Mouse (Mus musculus) heart, postnatal 0 days (tissue): ENCODE data around the gene Pdzd7. TPM values are rescaled to one million over a fixed set of nuclear protein-coding genes. Genes with fewer than 3 reads are reported as not detected.

Experiments used
- ATAC-seq: fragments of 200-750 bp; cut with Nextera tagmentation; 2 replicates; pipeline ENCODE4 v1.8.0; 2017; ENCODE audit warnings: low read depth, moderate number of reproducible peaks, moderate library complexity; ENCODE audit not compliant: insufficient read depth
- DNase-seq: peaks from one replicate; pipeline ENCODE4 v3.0.0-alpha.2; 2016; ENCODE audit warnings: low spot score
- H3K27ac ChIP-seq: fragments of 300-500 bp; sonication (generic); 2 replicates; pipeline ENCODE4 v1.5.1; 2014; ENCODE audit warnings: low read depth, mild to moderate bottlenecking
- H3K27me3 ChIP-seq: fragments of 300-500 bp; sonication (generic); 2 replicates; pipeline ENCODE4 v1.6.1; 2014; ENCODE audit warnings: low read length, mixed read lengths; ENCODE audit not compliant: control insufficient read depth, insufficient read depth
- H3K36me3 ChIP-seq: fragments of 300-500 bp; sonication (generic); replicated peaks from 2 replicates; pipeline ENCODE4 v1.6.1; 2014; ENCODE audit warnings: low read length, mixed read lengths; ENCODE audit not compliant: control insufficient read depth, insufficient read depth
- H3K4me1 ChIP-seq: fragments of 300-500 bp; sonication (generic); 2 replicates; pipeline ENCODE4 v1.6.1; 2014; ENCODE audit warnings: antibody characterized with exemption; ENCODE audit not compliant: control insufficient read depth, insufficient read depth
- H3K4me2 ChIP-seq: fragments of 300-500 bp; sonication (generic); 2 replicates; pipeline ENCODE4 v1.6.1; 2014; ENCODE audit warnings: low read depth, mild to moderate bottlenecking, low read length, moderate library complexity
- H3K4me3 ChIP-seq: fragments of 300-500 bp; sonication (generic); 2 replicates; pipeline ENCODE4 v1.5.1; 2014; ENCODE audit warnings: low read depth, low read length
- H3K9ac ChIP-seq: fragments of 300-500 bp; sonication (generic); replicated peaks from 2 replicates; pipeline ENCODE4 v1.6.1; 2014; ENCODE audit warnings: low read depth, low read length, mixed read lengths
- H3K9me3 ChIP-seq: fragments of 300-500 bp; sonication (generic); replicated peaks from 2 replicates; pipeline ENCODE4 v1.6.1; 2016; ENCODE audit warnings: low read length; ENCODE audit not compliant: control insufficient read depth
- CTCF ChIP-seq: IDR thresholded peaks from 2 replicates; pipeline ENCODE4 v1.5.1; 2016; ENCODE audit warnings: antibody characterized with exemption, control low read depth, low read depth
- EP300 ChIP-seq: IDR thresholded peaks from 2 replicates; pipeline ENCODE4 v1.6.1; 2016; ENCODE audit warnings: antibody characterized with exemption, low read depth
- WGBS: fragments of 180-500 bp; shearing (Covaris S2); extraction: QIAGEN DNeasy Blood & Tissue Kit; methylation state at CpG from one replicate; pipeline ENCODE4 v1.1.7; 2014; 5-methylcytosine and 5-hydroxymethylcytosine counted together
- polyA plus RNA-seq: library from polyadenylated mRNA; unstranded; fragments of >200 nt; fragmentation: Nextera tagmentation; extraction: Ambion mirVana; gene quantifications from 2 replicates; pipeline ENCODE4 v1.2.1, GENCODE M21; 2015
- total RNA-seq: library from RNA; depleted of rRNA; stranded (reverse); fragments of >200 nt; gene quantifications from 2 replicates; pipeline ENCODE4 v1.2.3, GENCODE M21; 2014; ENCODE audit warnings: low replicate concordance; rRNA removed

Gene Pdzd7
- total and polyA plus RNA-seq, 2 experiments from 2014 or later: 0.10 to 0.65 TPM

- no peaks in the 10 kb centered on the region for H3K9me3 ChIP-seq
- peaks cover 40% of the 10 kb centered on the region for H3K36me3 ChIP-seq
- 0 out of 2 replicates have a peak, but pooled peaks cover under 1% of the 10 kb centered on the region for H3K4me1 ChIP-seq
- no peak overlapping the region for H3K4me2 ChIP-seq
- no peak overlapping the region for H3K9ac ChIP-seq
- no peak for ATAC-seq
- no peak for TF ChIP-seq EP300
- no peak for TF ChIP-seq CTCF
- WGBS: 83% methylated on average over 6 of the region's 6 CpGs
- no peak overlapping the region for H3K4me3 ChIP-seq
- no peaks in the 10 kb centered on the region for H3K27me3 ChIP-seq
- H3K27ac ChIP-seq: no peak overlapping the region
- no peak for DNase-seq
Observed at GRCm38 (mm10) chr19:44983366-44983765, 62.2 kb downstream of the Pdzd7 start.

- Histone ChIP-seq H3K4me2 (no peak overlapping the region), H3K9me3 (no peaks in the 10 kb centered on the region), H3K27me3 (no peaks in the 10 kb centered on the region), H3K4me1 (no peaks in the 10 kb centered on the region), H3K27ac (no peak overlapping the region), H3K9ac (no peak overlapping the region), H3K36me3 (peaks cover 48% of the 10 kb centered on the region), H3K4me3 (no peak overlapping the region)
- TF ChIP-seq EP300: no peak
- no peak for TF ChIP-seq CTCF
- DNase-seq (no peak), ATAC-seq (no peak)
- WGBS: 61% methylated on average over 7 of the region's 7 CpGs
Observed at GRCm38 (mm10) chr19:44982477-44983115, 62.9 kb downstream of the Pdzd7 start.

GRCm38 (mm10) chr19:44980787-44981186, 64.7 kb downstream of the Pdzd7 start:
- no peaks in the 10 kb centered on the region for H3K9me3 ChIP-seq
- H3K36me3 ChIP-seq: peaks cover 66% of the 10 kb centered on the region
- no peaks in the 10 kb centered on the region for H3K27me3 ChIP-seq
- no peak overlapping the region for H3K4me3 ChIP-seq
- DNase-seq (no peak), ATAC-seq (no peak)
- no peak overlapping the region for H3K9ac ChIP-seq
- H3K4me1 ChIP-seq: no peaks in the 10 kb centered on the region
- WGBS: 83% methylated on average over 2 of the region's 2 CpGs
- no peak overlapping the region for H3K4me2 ChIP-seq
- no peak overlapping the region for H3K27ac ChIP-seq
- TF ChIP-seq CTCF: no peak
- no peak for TF ChIP-seq EP300

GRCm38 (mm10) chr19:44977148-44977547, 68.4 kb downstream of the Pdzd7 start:
- Histone ChIP-seq H3K4me3 (no peak overlapping the region), H3K36me3 (peaks cover 98% of the 10 kb centered on the region), H3K4me2 (no peak overlapping the region), H3K9ac (no peak overlapping the region), H3K27ac (no peak overlapping the region), H3K4me1 (no peaks in the 10 kb centered on the region), H3K27me3 (no peaks in the 10 kb centered on the region), H3K9me3 (no peaks in the 10 kb centered on the region)
- 84% methylated on average over 6 of the region's 6 CpGs for WGBS
- DNase-seq (no peak), ATAC-seq (no peak)
- TF ChIP-seq CTCF (no peak), EP300 (no peak)

Other genes starting within 250 kb of the Pdzd7 start
- 19.3 and 30.6 TPM in 2 replicates for gene Slf2, start 114.6 kb downstream of the Pdzd7 start, total RNA-seq
- 17.3 and 20.5 TPM in 2 replicates for gene Slf2, start 114.6 kb downstream of the Pdzd7 start, polyA plus RNA-seq
- gene Sema4g, start 56.6 kb downstream of the Pdzd7 start, total RNA-seq: 0.85 and 1.1 TPM in 2 replicates
- 0.10 and 0.14 TPM in 2 replicates for gene Sema4g, start 56.6 kb downstream of the Pdzd7 start, polyA plus RNA-seq
- gene Twnk, start 40.1 kb downstream of the Pdzd7 start, total RNA-seq: 12.9 and 13.0 TPM in 2 replicates
- 14.0 and 14.9 TPM in 2 replicates for gene Twnk, start 40.1 kb downstream of the Pdzd7 start, polyA plus RNA-seq
- 75.4 and 76.4 TPM in 2 replicates for gene Mrpl43, start 39.3 kb downstream of the Pdzd7 start, total RNA-seq
- 82.5 and 83.7 TPM in 2 replicates for gene Mrpl43, start 39.3 kb downstream of the Pdzd7 start, polyA plus RNA-seq
- gene Lzts2, start 31.3 kb downstream of the Pdzd7 start, total RNA-seq: 76.5 and 127 TPM in 2 replicates
- 29.7 TPM in 2 replicates for gene Lzts2, start 31.3 kb downstream of the Pdzd7 start, polyA plus RNA-seq
- gene Sfxn3, start 1.8 kb upstream of the Pdzd7 start, total RNA-seq: 12.8 and 16.2 TPM in 2 replicates
- gene Sfxn3, start 1.8 kb upstream of the Pdzd7 start, polyA plus RNA-seq: 11.3 and 12.4 TPM in 2 replicates
- gene Kazald1, start 29.5 kb upstream of the Pdzd7 start, total RNA-seq: 0.35 and 21.7 TPM in 2 replicates
- 10.3 and 14.1 TPM in 2 replicates for gene Kazald1, start 29.5 kb upstream of the Pdzd7 start, polyA plus RNA-seq
- gene Tlx1, start 105.0 kb upstream of the Pdzd7 start, total RNA-seq: 0.34 and 1.3 TPM in 2 replicates
- gene Tlx1, start 105.0 kb upstream of the Pdzd7 start, polyA plus RNA-seq: 0.31 and 0.33 TPM in 2 replicates
- not detected in 2 replicates for gene Lbx1, start 190.1 kb upstream of the Pdzd7 start, total RNA-seq
- gene Lbx1, start 190.1 kb upstream of the Pdzd7 start, polyA plus RNA-seq: not detected in 2 replicates